Mouse (Mus musculus): ENCODE results near the gene Adamts6. TPM values are rescaled to one million over a fixed set of nuclear protein-coding genes. Genes with fewer than 3 reads are reported as not detected.
A peak's percentile ranks its signal among the peaks of the same experiment; 100 is the strongest.

Gene Adamts6
- polyA plus RNA-seq, 1 experiment, result 2.1 TPM

GRCm38 (mm10) chr13:104516766-104517364 lies 229.2 kb downstream of the Adamts6 start:
- no peaks in the 10 kb centered on the region for H3K27me3 ChIP-seq (ENCODE audit: control insufficient read depth, insufficient read depth, low read length, poor library complexity, severe bottlenecking)
- H3K9ac ChIP-seq (ENCODE audit: low read depth, poor library complexity, severe bottlenecking), result no peak overlapping the region
- no peak overlapping the region for H3K27ac ChIP-seq (ENCODE audit: insufficient read depth, low read length)
- 0 out of 2 replicates have a peak, but pooled peaks cover 7% of the 10 kb centered on the region for H3K9me3 ChIP-seq (replicated peaks; ENCODE audit: control insufficient read depth, insufficient read depth, low read length, poor library complexity, severe bottlenecking)
- TF ChIP-seq EP300 (IDR thresholded peaks at IDR 0.05; ENCODE audit: insufficient read depth, low read depth, low read length), result no peak
- TF ChIP-seq POLR2A (IDR thresholded peaks at IDR 0.05; ENCODE audit: insufficient read depth, low read length), result no peak
- TF ChIP-seq CTCF (IDR thresholded peaks at IDR 0.05; ENCODE audit: low read depth, low read length), result no peak
- H3K4me3 ChIP-seq (ENCODE audit: low read depth, low read length), result no peak overlapping the region
- H3K4me1 ChIP-seq (ENCODE audit: control insufficient read depth, insufficient read depth, low read length), result no peaks in the 10 kb centered on the region
- H3K36me3 ChIP-seq (ENCODE audit: control insufficient read depth, insufficient read depth, low read length, poor library complexity, severe bottlenecking), result no peaks in the 10 kb centered on the region

GRCm38 (mm10) chr13:104517638-104518311 lies 230.1 kb downstream of the Adamts6 start:
- TF ChIP-seq EP300 (IDR thresholded peaks at IDR 0.05; ENCODE audit: insufficient read depth, low read depth, low read length) (no peak), POLR2A (IDR thresholded peaks at IDR 0.05; ENCODE audit: insufficient read depth, low read length) (no peak), CTCF (IDR thresholded peaks at IDR 0.05; ENCODE audit: low read depth, low read length) (no peak)
- Histone ChIP-seq H3K9ac (ENCODE audit: low read depth, poor library complexity, severe bottlenecking) (peak overlapping the region; percentile 83), H3K27ac (ENCODE audit: insufficient read depth, low read length) (no peak overlapping the region)

GRCm38 (mm10) chr13:104518312-104519005 lies 230.8 kb downstream of the Adamts6 start:
- H3K27me3 ChIP-seq (ENCODE audit: control insufficient read depth, insufficient read depth, low read length, poor library complexity, severe bottlenecking), result no peaks in the 10 kb centered on the region
- peak overlapping the region; percentile 58 for H3K4me3 ChIP-seq (ENCODE audit: low read depth, low read length)
- H3K36me3 ChIP-seq (ENCODE audit: control insufficient read depth, insufficient read depth, low read length, poor library complexity, severe bottlenecking), result no peaks in the 10 kb centered on the region
- no peaks in the 10 kb centered on the region for H3K4me1 ChIP-seq (ENCODE audit: control insufficient read depth, insufficient read depth, low read length)
- no peak overlapping the region for H3K27ac ChIP-seq (ENCODE audit: insufficient read depth, low read length)
- peak overlapping the region; percentile 83 for H3K9ac ChIP-seq (ENCODE audit: low read depth, poor library complexity, severe bottlenecking)
- no peak for TF ChIP-seq POLR2A (IDR thresholded peaks at IDR 0.05; ENCODE audit: insufficient read depth, low read length)
- no peak for TF ChIP-seq CTCF (IDR thresholded peaks at IDR 0.05; ENCODE audit: low read depth, low read length)
- TF ChIP-seq EP300 (IDR thresholded peaks at IDR 0.05; ENCODE audit: insufficient read depth, low read depth, low read length), result no peak
- 0 out of 2 replicates have a peak, but pooled peaks cover 7% of the 10 kb centered on the region for H3K9me3 ChIP-seq (replicated peaks; ENCODE audit: control insufficient read depth, insufficient read depth, low read length, poor library complexity, severe bottlenecking)

More at GRCm38 (mm10) chr13:104517638-104518311, 230.1 kb downstream of the Adamts6 start:
- Histone ChIP-seq H3K27me3 (ENCODE audit: control insufficient read depth, insufficient read depth, low read length, poor library complexity, severe bottlenecking) (no peaks in the 10 kb centered on the region), H3K36me3 (ENCODE audit: control insufficient read depth, insufficient read depth, low read length, poor library complexity, severe bottlenecking) (no peaks in the 10 kb centered on the region), H3K9me3 (replicated peaks; ENCODE audit: control insufficient read depth, insufficient read depth, low read length, poor library complexity, severe bottlenecking) (0 out of 2 replicates have a peak, but pooled peaks cover 7% of the 10 kb centered on the region), H3K4me3 (ENCODE audit: low read depth, low read length) (peak overlapping the region; percentile 58), H3K4me1 (ENCODE audit: control insufficient read depth, insufficient read depth, low read length) (no peaks in the 10 kb centered on the region)

GRCm38 (mm10) chr13:104519006-104519695 lies 231.5 kb downstream of the Adamts6 start:
- TF ChIP-seq EP300 (IDR thresholded peaks at IDR 0.05; ENCODE audit: insufficient read depth, low read depth, low read length) (no peak), CTCF (IDR thresholded peaks at IDR 0.05; ENCODE audit: low read depth, low read length) (no peak), POLR2A (IDR thresholded peaks at IDR 0.05; ENCODE audit: insufficient read depth, low read length) (no peak)
- no peaks in the 10 kb centered on the region for H3K4me1 ChIP-seq (ENCODE audit: control insufficient read depth, insufficient read depth, low read length)
- H3K27me3 ChIP-seq (ENCODE audit: control insufficient read depth, insufficient read depth, low read length, poor library complexity, severe bottlenecking), result no peaks in the 10 kb centered on the region
- H3K9ac ChIP-seq (ENCODE audit: low read depth, poor library complexity, severe bottlenecking), result no peak overlapping the region
- H3K9me3 ChIP-seq (replicated peaks; ENCODE audit: control insufficient read depth, insufficient read depth, low read length, poor library complexity, severe bottlenecking), result 0 out of 2 replicates have a peak, but pooled peaks cover 7% of the 10 kb centered on the region
- H3K4me3 ChIP-seq (ENCODE audit: low read depth, low read length), result no peak overlapping the region
- no peak overlapping the region for H3K27ac ChIP-seq (ENCODE audit: insufficient read depth, low read length)
- no peaks in the 10 kb centered on the region for H3K36me3 ChIP-seq (ENCODE audit: control insufficient read depth, insufficient read depth, low read length, poor library complexity, severe bottlenecking)

- no peaks in the 10 kb centered on the region for H3K27me3 ChIP-seq (ENCODE audit: control insufficient read depth, insufficient read depth, low read length, poor library complexity, severe bottlenecking)
- H3K4me3 ChIP-seq (ENCODE audit: low read depth, low read length), result no peak overlapping the region
- no peaks in the 10 kb centered on the region for H3K4me1 ChIP-seq (ENCODE audit: control insufficient read depth, insufficient read depth, low read length)
- TF ChIP-seq POLR2A (IDR thresholded peaks at IDR 0.05; ENCODE audit: insufficient read depth, low read length) (no peak), CTCF (IDR thresholded peaks at IDR 0.05; ENCODE audit: low read depth, low read length) (no peak), EP300 (IDR thresholded peaks at IDR 0.05; ENCODE audit: insufficient read depth, low read depth, low read length) (no peak)
- H3K27ac ChIP-seq (ENCODE audit: insufficient read depth, low read length), result peak overlapping the region; percentile 59
- no peak overlapping the region for H3K9ac ChIP-seq (ENCODE audit: low read depth, poor library complexity, severe bottlenecking)
- H3K9me3 ChIP-seq (replicated peaks; ENCODE audit: control insufficient read depth, insufficient read depth, low read length, poor library complexity, severe bottlenecking), result 0 out of 2 replicates have a peak, but pooled peaks cover 7% of the 10 kb centered on the region
- H3K36me3 ChIP-seq (ENCODE audit: control insufficient read depth, insufficient read depth, low read length, poor library complexity, severe bottlenecking), result no peaks in the 10 kb centered on the region
Measured at GRCm38 (mm10) chr13:104519981-104520380, 232.3 kb downstream of the Adamts6 start.
